Mouse (Mus musculus) cerebellum, adult 11-12 months (tissue): ENCODE results near the gene Panx1.

ENCODE experiments used
- DNase-seq: peaks from one replicate; pipeline ENCODE4 v3.0.0; 2022

Gene Panx1

GRCm38 (mm10) chr9:14970211-14970610 lies 75.1 kb downstream of the Panx1 start:
- no peak for DNase-seq

- no peak for DNase-seq
These were observed 77.7 kb downstream of the Panx1 start for GRCm38 (mm10) chr9:14967598-14967997.

- no peak for DNase-seq
These were observed 78.5 kb downstream of the Panx1 start for GRCm38 (mm10) chr9:14966787-14967186.

- no peak for DNase-seq
These were observed 79.9 kb downstream of the Panx1 start for GRCm38 (mm10) chr9:14965368-14965767.

- DNase-seq = no peak
These were observed 82.5 kb downstream of the Panx1 start for GRCm38 (mm10) chr9:14962769-14963168.

GRCm38 (mm10) chr9:14954659-14955058 lies 90.6 kb downstream of the Panx1 start:
- no peak for DNase-seq
